Mouse (Mus musculus) c-Kit-negative CD71-positive TER-119-positive erythroid progenitor cells, embryonic 14.5 days (primary cell): ENCODE data around the gene Nipal3.

Experiments
- DNase-seq: peaks from one replicate; pipeline ENCODE4 v3.0.0-alpha.2; 2013; ENCODE audit warnings: low read depth, low spot score

The Nipal3 gene

DNA sequence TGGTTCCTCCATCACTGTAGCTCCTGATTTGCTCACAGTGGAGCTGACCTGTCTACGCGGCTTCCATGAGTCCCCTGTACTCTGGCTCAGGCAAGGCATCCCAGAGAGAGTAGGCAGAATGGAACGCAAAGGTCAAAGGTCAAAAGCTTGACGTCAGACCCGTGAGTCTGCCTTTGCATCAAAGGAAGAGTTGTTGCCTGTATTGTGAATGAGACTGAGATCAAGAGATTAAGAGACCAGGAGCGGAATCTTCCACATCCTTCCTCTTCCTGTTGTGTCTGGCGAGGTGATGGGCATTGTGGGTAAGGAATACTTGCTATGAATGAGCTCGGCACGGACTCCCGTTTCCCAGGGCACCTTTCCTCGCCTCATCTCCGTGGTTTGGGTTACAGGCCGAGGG, 58.5 kb downstream of the Nipal3 start:
- no peak for DNase-seq

- DNase-seq, result no peak
Observed at GRCm38 (mm10) chr4:135434395-135434789, 60.4 kb downstream of the Nipal3 start.

DNA sequence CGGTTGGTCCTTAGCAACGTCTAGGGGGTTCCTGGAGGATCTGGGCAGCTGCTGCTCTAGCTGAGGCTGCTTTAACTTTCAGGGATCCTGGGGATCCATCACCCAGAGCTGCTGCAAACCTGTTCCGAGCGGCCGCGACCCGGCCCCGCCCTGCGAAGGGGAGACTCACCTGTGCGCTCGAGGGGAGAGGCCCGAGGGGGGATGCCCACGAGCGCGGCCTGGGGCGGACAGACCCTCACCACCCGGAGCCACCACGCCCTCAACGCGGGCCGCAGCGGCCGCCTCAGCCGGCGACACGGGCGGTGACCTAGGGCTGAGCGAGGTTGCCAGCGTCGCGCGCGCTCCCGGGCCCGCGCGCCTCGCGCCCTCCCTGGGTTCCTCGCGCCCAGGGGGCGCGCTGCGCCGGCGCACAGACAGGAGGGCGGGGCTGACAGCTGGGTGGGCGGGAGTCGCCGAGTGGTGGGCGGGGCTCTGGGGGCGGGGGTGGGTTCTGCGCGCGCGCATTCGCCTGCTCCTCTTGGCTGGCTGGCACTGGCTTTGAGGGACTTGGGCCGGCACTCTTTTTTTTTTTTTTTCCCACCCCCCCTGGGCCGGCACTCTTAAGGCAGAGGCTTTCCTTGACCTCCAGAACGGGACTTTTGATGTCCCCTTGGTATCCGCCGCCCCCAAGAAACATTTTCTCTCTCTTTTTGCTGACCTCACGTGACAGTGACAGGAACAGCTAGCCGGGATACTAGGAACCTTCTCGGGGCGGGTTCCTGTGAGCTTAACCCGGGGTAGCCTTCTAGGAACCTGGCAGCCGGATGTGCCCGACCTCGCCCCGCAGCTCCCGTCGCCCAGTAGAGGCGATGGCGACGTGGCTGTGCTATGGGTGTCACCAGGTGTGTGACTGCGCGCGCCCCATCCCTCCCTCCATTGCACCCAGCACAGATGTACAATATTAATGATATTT, 61.1 kb downstream of the Nipal3 start, which contains the start of gene Rcan3:
TSS of gene Rcan3 (minus strand) at position 411 of the 952 bp plus-strand sequence.
- peak; percentile 76 for DNase-seq

GRCm38 (mm10) chr4:135433086-135433442, 61.8 kb downstream of the Nipal3 start:
- no peak for DNase-seq

- no peak for DNase-seq
Observed at GRCm38 (mm10) chr4:135429990-135430760, 64.7 kb downstream of the Nipal3 start.

DNA sequence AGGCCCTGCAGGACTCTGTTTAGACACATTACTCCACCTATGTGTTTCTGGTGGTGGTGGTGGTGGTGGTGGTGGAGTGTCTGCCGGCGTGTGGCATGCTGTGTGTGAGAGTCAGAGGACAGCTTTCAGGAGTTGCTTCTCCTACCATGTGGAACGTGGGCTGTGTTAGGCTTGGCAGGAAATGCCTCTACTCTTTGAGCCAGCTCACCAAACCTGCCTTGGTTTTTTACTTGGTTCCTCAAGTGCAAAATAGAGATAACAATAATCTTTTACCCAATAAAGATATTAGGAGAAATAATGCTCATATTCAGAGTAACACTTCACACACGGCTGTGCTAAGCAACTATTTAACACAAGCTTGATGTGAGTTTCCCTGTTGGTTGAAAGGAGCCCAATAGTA, 65.5 kb downstream of the Nipal3 start:
- no peak for DNase-seq

DNA sequence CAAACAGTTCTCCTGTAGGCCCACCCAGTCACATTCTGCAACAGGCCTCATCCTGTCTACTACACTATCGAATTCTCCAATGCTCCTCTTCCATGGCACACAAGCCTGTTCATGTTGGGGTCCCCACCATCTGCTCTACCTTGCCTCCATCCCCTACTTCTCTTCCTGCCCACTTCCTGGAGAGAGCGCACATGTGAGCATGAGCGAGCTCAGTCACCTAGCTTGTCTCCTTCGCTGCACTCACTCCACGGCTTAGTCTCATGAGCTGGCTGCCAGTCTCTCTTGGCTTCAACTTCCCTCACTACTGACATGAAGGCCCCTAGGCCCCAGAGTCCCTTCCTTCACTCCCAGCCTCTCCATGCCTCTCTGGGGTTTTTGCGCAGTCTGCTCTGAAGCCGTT, 68.3 kb downstream of the Nipal3 start:
- DNase-seq, result no peak

DNA sequence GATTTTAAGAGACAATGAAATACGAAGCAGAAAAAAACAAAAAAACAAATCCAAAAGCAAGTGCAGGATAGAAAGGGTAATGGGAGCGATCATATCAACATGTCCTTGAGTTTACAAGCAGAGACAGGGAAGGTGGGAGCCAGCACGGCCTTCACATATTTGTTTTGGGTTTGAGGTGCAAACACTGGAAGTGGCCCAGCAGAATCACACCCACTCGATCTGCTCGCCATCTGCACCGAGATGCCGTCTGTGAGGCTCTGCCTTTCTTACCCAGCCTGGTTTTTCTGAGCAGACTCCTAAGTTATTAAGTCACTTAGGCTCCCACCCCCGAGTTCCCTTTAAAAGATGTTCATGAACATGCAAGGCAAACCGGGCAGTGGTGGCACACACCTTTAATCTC, 69.2 kb downstream of the Nipal3 start:
- no peak for DNase-seq

DNA sequence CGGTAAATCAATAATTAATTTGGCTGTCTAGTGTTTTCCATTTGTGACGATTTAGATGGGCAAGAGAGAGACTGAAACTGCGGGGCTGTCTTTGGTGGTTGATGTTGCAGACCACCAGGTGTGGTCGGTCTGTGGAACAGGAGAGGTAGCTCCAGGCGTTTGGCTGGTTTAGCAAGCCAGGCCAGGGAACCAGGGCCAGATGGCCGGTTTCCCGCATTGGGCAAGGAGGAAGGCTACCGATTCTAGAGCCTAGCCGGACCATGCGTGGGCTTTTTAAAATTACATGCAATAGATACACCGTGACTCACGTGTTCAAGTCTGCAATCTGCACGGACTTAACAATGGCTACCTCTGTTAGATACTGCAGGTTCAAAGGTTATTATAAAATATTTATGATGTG, 73.9 kb downstream of the Nipal3 start:
- no peak for DNase-seq

GRCm38 (mm10) chr4:135420416-135420815, 74.4 kb downstream of the Nipal3 start:
- DNase-seq, result no peak

DNA sequence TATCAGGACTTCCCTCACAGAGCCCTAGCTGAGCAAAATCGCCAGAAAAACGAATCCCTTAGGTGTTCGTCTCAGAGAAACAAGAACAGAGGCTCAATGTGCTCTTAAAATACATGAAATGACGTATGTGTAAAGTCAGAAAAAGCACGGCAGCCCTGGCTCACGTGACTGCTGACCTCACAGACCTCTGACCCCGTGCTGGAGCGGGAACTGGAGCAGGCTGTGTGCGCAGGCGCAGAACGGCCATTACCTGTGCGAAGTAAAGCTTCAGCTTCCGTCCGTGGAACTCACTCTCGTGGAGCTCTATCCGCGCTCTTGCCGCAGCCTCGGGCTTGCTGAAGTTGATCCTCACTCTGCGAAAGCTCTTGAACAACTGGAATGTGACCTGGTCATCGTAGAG, 74.8 kb downstream of the Nipal3 start:
- no peak for DNase-seq

DNA sequence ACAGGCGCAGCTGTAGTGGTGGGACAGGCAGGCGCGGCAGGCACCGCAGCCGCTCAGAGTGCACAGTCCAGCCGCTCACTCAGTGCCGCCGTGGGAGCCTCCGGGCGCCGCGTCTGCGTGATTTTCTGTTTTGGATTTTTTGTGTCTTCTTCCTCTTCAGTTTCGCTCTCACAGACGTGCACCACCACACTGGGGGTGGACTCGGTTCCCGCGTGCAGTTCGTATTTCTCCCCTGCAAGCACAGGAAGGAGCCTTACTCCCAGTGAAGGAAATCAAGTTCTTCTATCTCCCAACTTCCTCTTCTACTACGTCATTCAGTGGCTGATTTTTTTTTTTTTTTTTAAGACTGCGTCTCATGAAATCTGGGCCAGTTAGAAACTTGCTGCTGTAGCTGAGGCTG, 78.5 kb downstream of the Nipal3 start:
- DNase-seq, result no peak

DNA sequence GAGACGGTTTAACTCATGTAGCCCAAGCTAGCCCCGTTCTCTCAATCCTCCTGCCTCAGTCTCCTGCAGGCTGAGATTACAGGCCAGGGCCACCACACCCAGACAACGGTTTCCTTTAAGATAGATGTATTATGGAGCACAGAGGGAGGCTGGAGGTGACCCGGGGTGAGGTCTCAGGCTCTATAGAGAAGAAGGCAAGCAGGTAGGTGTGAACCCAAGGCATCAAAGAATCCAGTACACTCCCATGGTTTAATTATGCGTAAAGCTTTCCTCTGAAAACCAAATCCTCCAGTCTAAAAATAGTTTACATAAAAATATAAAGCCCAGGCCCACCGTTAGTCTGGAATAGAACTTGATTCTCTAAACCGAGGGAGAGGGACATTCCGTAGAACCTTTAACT, 81.3 kb downstream of the Nipal3 start:
- DNase-seq, result no peak

DNA sequence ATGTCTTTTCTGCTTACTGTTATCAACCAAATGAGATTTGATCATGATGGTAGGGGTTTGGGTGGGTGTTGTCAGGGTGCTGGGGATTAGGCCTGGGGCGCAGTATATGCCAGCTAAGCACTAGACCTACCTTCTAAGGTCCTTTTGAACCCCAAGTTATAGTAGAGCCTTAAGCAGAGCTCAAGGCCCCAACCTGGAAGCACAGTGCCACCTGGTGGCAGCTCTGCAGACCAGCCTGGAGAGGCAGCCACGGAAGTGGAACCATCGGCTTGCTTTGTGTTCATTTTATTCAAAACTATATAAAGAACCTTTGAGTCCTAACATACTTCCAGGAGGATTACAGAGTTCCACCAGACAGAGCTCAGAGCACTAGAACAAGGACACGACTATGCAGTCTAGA, 83.2 kb downstream of the Nipal3 start:
- peak; percentile 52 for DNase-seq

DNA sequence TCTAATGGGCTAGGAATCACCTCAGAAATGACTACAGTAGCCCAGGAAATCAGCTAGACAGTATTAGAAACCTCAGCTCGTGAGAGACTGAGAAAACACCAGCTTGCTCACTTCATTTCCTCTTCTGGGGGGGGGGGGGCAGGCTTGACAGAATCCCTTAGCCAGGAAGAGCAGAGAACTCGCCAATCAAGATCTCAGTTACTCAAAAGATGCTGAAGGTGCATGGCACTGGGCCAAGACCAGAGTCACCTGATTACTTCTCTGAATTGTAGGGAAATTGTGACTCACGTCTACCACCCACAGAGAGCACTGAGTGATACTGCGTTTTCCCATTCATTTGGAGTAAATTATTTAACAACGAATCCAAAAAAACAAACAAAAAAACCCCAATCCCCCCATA, 88.7 kb downstream of the Nipal3 start:
- DNase-seq, result no peak

DNA sequence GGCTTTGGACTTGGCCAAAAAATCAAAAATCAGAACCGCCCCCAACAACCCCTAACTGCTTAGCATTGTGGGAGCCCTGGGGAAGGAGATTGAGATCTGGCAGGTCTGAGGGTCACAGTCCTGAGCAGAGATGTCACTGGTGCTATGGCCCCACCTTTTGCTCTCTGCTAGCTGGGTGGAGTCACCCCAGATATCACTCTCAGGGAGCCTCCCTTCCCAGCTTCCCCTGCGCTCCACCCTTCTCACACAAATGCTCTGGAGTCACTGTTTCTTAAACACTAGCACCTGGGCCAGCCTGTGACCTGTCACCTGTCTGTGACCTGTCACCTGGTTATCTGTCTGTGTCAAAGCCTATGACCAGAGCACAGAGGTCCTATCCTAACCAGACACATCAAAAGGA, 89.9 kb downstream of the Nipal3 start:
- DNase-seq, result peak; percentile 54

GRCm38 (mm10) chr4:135404048-135404447, 90.8 kb downstream of the Nipal3 start:
- no peak for DNase-seq

- DNase-seq, result no peak
Observed at GRCm38 (mm10) chr4:135401881-135402280, 93.0 kb downstream of the Nipal3 start.

- no peak for DNase-seq
Observed at GRCm38 (mm10) chr4:135397991-135398390, 96.8 kb downstream of the Nipal3 start, which contains the start of gene Ncmap. Gene Ncmap, minus strand, starts transcription at chr4:135398227.

GRCm38 (mm10) chr4:135397551-135397950, 97.3 kb downstream of the Nipal3 start:
- DNase-seq, result no peak

- no peak for DNase-seq
Observed at GRCm38 (mm10) chr4:135396303-135396702, 98.5 kb downstream of the Nipal3 start.
